Mouse (Mus musculus) heart, postnatal 4 days (tissue): ENCODE measurements around the gene Ano3. TPM values are rescaled to one million over a fixed set of nuclear protein-coding genes. Genes with fewer than 3 reads are reported as not detected.

Experiments
- DNase-seq: peaks from one replicate; pipeline ENCODE4 v3.0.0; 2021
- total RNA-seq, 2 experiments: library from RNA; stranded (reverse); gene quantifications; 2 replicates each; pipeline ENCODE4 v1.2.3; 2021

The Ano3 gene
- total RNA-seq, 2 experiments from 2014 or later = 0.14 to 0.17 TPM

- DNase-seq = no peak
Observed at GRCm38 (mm10) chr2:110806302-110807093, 144.2 kb downstream of the Ano3 start.

- DNase-seq = no peak
Observed at GRCm38 (mm10) chr2:110795928-110796327, 154.8 kb downstream of the Ano3 start.

GRCm38 (mm10) chr2:110795433-110795832, 155.3 kb downstream of the Ano3 start:
- no peak for DNase-seq

- no peak for DNase-seq
Observed at GRCm38 (mm10) chr2:110787396-110787795, 163.3 kb downstream of the Ano3 start.

DNA sequence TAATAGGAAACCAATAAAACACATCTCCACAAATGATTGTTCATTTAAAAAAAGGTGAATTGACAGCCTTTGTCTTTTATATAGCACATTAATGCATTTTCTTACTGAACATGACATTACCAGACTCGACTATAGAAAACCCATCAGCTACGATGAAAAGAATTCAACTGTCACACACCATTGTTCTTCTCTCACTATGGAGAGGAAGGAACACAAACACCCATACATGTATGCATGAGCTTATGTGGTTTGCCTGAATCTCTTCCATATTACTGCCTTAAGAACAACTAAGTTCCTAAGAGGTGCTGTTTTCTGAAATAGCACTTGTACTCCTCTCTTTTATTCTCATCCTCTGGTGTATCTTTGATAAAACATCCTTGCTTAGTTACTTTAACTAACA, 191.3 kb downstream of the Ano3 start:
- DNase-seq = no peak

GRCm38 (mm10) chr2:110757556-110757955, 193.2 kb downstream of the Ano3 start:
- no peak for DNase-seq

DNA sequence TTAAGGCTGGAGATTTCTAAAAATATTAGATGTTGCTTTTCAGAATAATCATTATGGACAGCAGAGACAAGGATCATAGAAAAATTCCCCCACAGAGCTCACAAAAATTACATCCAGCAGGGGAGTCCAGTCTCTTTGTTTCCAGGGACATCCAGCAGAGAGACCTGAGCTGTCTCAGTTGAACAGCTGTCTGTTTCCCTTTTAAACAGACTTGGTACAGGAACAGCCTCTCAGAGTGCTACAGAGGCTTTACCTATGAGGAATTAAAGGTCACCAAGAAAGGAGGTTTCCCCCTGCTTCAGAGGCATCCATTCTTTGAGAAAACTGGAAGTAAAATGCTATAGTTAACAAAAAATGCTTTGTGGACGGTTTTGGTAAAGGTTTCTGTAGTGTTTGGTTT, 210.2 kb downstream of the Ano3 start:
- DNase-seq = no peak

DNA sequence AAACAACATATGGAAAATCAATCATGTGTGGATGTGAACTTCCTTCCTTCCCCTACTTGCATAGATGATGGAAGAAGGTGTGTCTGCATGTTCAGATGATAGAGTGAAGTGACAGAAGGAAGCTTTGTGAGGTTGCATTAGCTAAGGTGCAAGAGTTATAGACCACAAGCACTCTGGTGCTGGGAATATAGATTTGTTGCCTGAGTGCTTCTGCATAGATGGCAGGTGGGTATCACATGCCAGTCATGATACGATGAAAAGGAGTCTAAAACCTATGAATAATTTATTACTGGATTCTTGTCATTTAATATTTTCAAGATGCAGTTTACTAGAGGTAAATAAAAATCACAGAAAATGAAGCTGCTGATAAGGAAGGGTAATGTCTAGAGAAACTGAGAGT, 210.9 kb downstream of the Ano3 start:
- DNase-seq = no peak

DNA sequence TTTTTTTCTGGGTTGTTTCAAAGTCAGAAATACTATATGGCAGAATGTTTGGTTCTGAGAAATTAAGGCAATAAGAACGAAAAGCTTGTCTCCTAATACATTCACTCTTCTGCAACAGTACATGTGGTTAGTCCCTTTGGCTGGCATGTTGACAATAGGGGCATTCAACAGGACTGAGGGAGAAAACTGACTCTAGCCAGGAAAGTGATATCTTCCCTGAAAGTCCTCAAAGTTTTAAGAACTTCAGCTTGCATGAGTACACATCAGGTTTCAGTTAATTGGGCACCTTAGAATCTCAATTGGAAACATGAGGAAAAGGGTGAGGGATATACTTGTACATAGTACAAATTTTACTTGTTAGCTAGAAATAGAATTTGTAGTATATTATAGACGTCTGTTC, 212.7 kb downstream of the Ano3 start:
- DNase-seq = no peak

GRCm38 (mm10) chr2:110737236-110737635, 213.5 kb downstream of the Ano3 start:
- no peak for DNase-seq

DNA sequence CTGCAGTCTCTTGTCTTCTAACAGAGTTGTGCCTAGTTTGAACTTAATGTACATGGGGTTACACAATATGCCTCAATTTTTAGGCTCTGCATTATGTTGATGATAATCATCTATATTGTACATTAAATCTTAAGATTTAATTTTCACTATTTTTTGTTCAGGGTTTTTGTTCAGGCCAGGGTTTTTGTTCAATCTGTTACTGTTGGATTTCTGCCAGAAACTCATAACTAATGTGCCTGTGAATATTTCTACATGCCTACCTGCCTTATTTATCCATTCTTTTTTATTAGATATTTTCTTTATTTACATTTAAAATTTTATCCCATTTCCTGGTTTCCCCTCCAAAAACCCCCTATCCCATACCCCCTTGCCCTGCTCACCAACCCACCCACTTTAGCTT, 224.6 kb downstream of the Ano3 start:
- DNase-seq = no peak

DNA sequence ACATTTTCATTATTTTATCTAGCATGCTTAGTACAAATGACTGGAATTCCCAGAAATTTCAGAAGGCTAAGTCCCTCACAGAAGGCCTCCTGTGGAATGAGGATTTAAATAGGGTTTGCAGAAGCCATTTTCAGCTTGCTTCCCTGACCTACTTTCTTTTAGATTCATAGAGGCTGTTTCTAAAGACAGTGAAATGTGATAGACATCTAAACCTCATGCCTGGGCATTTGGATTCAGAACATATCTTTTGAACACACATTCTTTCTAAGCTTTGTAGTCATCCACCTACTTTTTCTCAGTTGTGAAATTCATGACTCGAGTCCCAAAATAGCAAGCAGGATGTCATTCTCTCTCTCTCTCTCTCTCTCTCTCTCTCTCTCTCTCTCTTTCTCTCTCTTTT, 228.5 kb downstream of the Ano3 start:
- no peak for DNase-seq

DNA sequence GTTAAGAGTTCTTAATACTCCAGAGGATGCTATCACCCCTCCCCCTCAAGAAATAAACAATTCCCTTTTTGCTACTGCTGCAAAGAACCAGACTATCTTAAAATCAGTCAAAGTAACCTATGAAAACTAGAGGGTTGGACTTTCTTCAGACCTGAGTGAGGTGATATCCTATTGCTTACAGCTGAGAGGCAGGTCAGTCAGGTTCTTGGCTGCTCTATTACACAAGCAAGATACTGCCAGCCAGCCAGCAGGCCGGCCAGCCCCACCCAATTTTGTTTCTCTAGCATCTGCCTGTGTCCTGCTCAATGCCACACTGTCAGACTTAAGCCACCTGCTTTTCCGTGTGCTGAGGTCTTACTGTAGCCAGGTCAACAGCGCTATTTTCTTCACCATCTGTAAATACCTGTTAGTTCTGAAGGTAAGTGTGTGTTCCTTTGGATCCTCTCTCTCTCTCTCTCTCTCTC, 229.4 kb downstream of the Ano3 start, which contains the start of gene Muc15:
Gene Muc15 (plus strand): TSS at position 51 of the 464 bp plus-strand sequence.
- DNase-seq = no peak

DNA sequence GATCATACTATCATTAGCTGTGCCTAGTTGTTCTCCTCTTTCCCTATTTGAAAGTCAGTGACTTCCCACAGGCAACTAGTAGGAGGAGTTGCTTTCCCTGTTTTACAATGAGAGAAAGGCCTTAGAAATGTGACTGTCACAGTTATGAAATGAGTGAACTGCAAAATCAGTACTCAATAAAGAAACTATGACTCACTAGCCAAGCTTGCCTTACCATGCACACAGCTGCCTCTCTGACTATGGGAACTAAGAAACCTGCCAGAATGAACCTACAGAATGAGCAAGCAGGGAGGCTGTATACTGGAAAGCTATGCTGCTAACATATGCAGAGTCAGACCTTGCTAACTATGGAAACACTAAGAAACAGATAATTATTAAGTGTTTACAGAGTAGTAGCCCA, 231.7 kb downstream of the Ano3 start:
- DNase-seq = no peak

DNA sequence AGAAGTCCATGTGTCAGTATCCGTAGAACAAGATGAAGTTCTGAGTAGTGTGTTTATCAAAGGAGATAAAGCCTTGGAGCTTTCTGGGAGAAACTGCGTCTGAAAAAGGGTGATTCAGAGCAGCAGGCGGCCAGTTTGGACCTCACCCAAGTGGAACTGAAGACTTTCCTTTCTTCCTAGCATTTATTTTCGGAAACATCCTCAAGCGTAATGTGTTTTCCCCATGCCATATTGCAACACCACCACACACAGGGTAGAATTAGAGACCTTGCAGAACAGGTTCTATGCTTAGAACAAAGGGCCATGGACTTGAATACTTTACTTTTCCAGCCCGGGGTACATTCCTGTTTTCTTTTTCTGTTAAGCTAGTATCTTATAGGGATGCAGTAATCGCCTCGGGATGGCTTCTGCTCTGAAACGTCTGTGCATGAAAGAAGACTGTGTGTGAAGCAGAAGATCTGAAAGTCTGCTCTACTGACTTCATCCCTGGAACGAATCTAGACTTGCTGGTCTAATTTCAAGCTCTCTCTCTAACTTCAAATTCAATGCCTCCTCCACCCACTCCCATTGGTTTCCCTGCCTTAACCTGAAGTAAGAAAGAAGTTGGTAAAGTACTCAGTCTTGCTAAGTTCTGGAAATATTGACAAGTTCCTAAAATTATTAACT, 240.5 kb downstream of the Ano3 start:
- DNase-seq = peak; percentile 49

GRCm38 (mm10) chr2:110709436-110709835, 241.3 kb downstream of the Ano3 start:
- no peak for DNase-seq

DNA sequence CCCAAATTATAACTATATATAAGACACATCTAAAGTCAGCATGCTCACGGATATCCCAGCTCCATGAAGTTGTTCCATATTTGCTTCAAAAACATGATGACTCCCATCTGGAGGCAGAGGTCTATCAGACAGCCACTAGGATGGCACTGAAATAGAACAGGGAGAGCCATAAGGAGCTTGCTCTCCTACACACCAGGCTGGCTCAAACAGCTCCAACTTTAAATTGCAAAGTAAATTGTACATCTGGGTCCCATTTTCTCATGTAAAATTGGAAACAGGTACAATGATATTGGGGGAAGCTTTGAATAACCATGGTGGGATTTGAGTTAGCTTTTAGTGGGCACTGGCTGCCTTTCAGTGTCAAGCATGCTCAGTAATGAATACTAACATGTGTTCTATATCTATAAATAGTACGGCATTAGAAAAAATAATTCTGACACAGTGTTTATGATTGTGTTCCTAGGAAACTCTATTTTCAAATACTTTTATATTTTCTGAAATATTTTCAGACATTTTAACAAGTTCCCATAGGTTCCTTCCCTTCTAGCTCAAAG, 279.6 kb downstream of the Ano3 start:
- DNase-seq = no peak

- DNase-seq = no peak
Observed at GRCm38 (mm10) chr2:110663329-110663728, 287.4 kb downstream of the Ano3 start.

DNA sequence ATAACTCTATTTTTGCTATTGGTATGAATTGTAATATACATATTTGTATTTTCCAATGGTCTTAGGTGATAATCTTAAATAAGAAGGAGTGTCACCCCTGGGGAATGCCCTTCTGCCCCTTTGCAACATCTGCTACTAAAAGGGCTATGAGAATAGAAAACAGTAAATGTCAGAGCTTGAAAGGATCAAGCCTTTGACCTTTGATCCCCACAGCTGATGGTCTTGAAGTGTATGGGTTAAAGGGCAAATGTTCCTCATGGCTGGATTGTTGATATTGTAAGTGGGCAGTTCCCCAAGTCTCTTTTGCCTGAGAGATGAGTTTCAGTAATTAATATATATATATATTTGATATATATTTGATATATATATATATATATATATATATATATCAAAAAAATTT, 305.9 kb downstream of the Ano3 start:
- DNase-seq = no peak

GRCm38 (mm10) chr2:110644358-110644757, 306.4 kb downstream of the Ano3 start:
- DNase-seq = no peak
